Mouse (Mus musculus): Measurements from ENCODE around the gene Synpo2l. TPM values are rescaled to one million over a fixed set of nuclear protein-coding genes. Genes with fewer than 3 reads are reported as not detected.

Gene Synpo2l
- polyA plus RNA-seq, 1 experiment from 2014 or later = 0.16 TPM

GRCm38 (mm10) chr14:20626447-20626846 lies 41.7 kb downstream of the Synpo2l start:
- no peaks in the 10 kb centered on the region for H3K27me3 ChIP-seq (ENCODE audit: control insufficient read depth, insufficient read depth, low read depth, low read length)
- H3K27ac ChIP-seq (ENCODE audit: low read length) = no peak overlapping the region
- H3K36me3 ChIP-seq (ENCODE audit: control insufficient read depth, insufficient read depth, low read length) = no peaks in the 10 kb centered on the region
- H3K9ac ChIP-seq (ENCODE audit: low read depth, low read length) = no peak overlapping the region
- no peak for ATAC-seq
- no peak overlapping the region for H3K4me3 ChIP-seq (ENCODE audit: low read depth, low read length)
- H3K4me2 ChIP-seq (ENCODE audit: low read length) = no peak overlapping the region
- no peaks in the 10 kb centered on the region for H3K4me1 ChIP-seq (ENCODE audit: control insufficient read depth, insufficient read depth, low read length)
- no peaks in the 10 kb centered on the region for H3K9me3 ChIP-seq (replicated peaks; ENCODE audit: control insufficient read depth, low read length, poor library complexity, severe bottlenecking)
- 84% methylated on average over 2 of the region's 2 CpGs for WGBS

GRCm38 (mm10) chr14:20622907-20623306 lies 45.2 kb downstream of the Synpo2l start:
- no peak for ATAC-seq
- no peak overlapping the region for H3K4me3 ChIP-seq (ENCODE audit: low read depth, low read length)
- no peaks in the 10 kb centered on the region for H3K9me3 ChIP-seq (replicated peaks; ENCODE audit: control insufficient read depth, low read length, poor library complexity, severe bottlenecking)
- 93% methylated on average over 3 of the region's 3 CpGs for WGBS
- no peak overlapping the region for H3K4me2 ChIP-seq (ENCODE audit: low read length)
- H3K4me1 ChIP-seq (ENCODE audit: control insufficient read depth, insufficient read depth, low read length) = no peaks in the 10 kb centered on the region
- no peaks in the 10 kb centered on the region for H3K36me3 ChIP-seq (ENCODE audit: control insufficient read depth, insufficient read depth, low read length)
- H3K9ac ChIP-seq (ENCODE audit: low read depth, low read length) = no peak overlapping the region
- H3K27me3 ChIP-seq (ENCODE audit: control insufficient read depth, insufficient read depth, low read depth, low read length) = no peaks in the 10 kb centered on the region
- no peak overlapping the region for H3K27ac ChIP-seq (ENCODE audit: low read length)

GRCm38 (mm10) chr14:20622412-20622811 lies 45.7 kb downstream of the Synpo2l start:
- 91% methylated on average over 2 of the region's 2 CpGs for WGBS
- no peaks in the 10 kb centered on the region for H3K36me3 ChIP-seq (ENCODE audit: control insufficient read depth, insufficient read depth, low read length)
- no peak overlapping the region for H3K4me3 ChIP-seq (ENCODE audit: low read depth, low read length)
- H3K4me2 ChIP-seq (ENCODE audit: low read length) = no peak overlapping the region
- no peak overlapping the region for H3K9ac ChIP-seq (ENCODE audit: low read depth, low read length)
- no peak overlapping the region for H3K27ac ChIP-seq (ENCODE audit: low read length)
- no peaks in the 10 kb centered on the region for H3K9me3 ChIP-seq (replicated peaks; ENCODE audit: control insufficient read depth, low read length, poor library complexity, severe bottlenecking)
- no peak for ATAC-seq
- H3K4me1 ChIP-seq (ENCODE audit: control insufficient read depth, insufficient read depth, low read length) = no peaks in the 10 kb centered on the region
- H3K27me3 ChIP-seq (ENCODE audit: control insufficient read depth, insufficient read depth, low read depth, low read length) = no peaks in the 10 kb centered on the region

GRCm38 (mm10) chr14:20621903-20622302 lies 46.3 kb downstream of the Synpo2l start:
- Histone ChIP-seq H3K27me3 (ENCODE audit: control insufficient read depth, insufficient read depth, low read depth, low read length) (no peaks in the 10 kb centered on the region), H3K4me1 (ENCODE audit: control insufficient read depth, insufficient read depth, low read length) (no peaks in the 10 kb centered on the region), H3K4me3 (ENCODE audit: low read depth, low read length) (no peak overlapping the region), H3K36me3 (ENCODE audit: control insufficient read depth, insufficient read depth, low read length) (no peaks in the 10 kb centered on the region), H3K9ac (ENCODE audit: low read depth, low read length) (no peak overlapping the region), H3K9me3 (replicated peaks; ENCODE audit: control insufficient read depth, low read length, poor library complexity, severe bottlenecking) (no peaks in the 10 kb centered on the region), H3K27ac (ENCODE audit: low read length) (no peak overlapping the region), H3K4me2 (ENCODE audit: low read length) (no peak overlapping the region)
- WGBS = 89% methylated on average over 2 of the region's 2 CpGs
- no peak for ATAC-seq

- H3K4me2 ChIP-seq (ENCODE audit: low read length) = no peak overlapping the region
- no peaks in the 10 kb centered on the region for H3K4me1 ChIP-seq (ENCODE audit: control insufficient read depth, insufficient read depth, low read length)
- no peaks in the 10 kb centered on the region for H3K27me3 ChIP-seq (ENCODE audit: control insufficient read depth, insufficient read depth, low read depth, low read length)
- no peak for ATAC-seq
- no peaks in the 10 kb centered on the region for H3K9me3 ChIP-seq (replicated peaks; ENCODE audit: control insufficient read depth, low read length, poor library complexity, severe bottlenecking)
- H3K36me3 ChIP-seq (ENCODE audit: control insufficient read depth, insufficient read depth, low read length) = no peaks in the 10 kb centered on the region
- H3K9ac ChIP-seq (ENCODE audit: low read depth, low read length) = no peak overlapping the region
- H3K4me3 ChIP-seq (ENCODE audit: low read depth, low read length) = no peak overlapping the region
- no peak overlapping the region for H3K27ac ChIP-seq (ENCODE audit: low read length)
These were observed 49.0 kb downstream of the Synpo2l start for GRCm38 (mm10) chr14:20619131-20619530.

GRCm38 (mm10) chr14:20618211-20618610 lies 49.9 kb downstream of the Synpo2l start:
- Histone ChIP-seq H3K4me1 (ENCODE audit: control insufficient read depth, insufficient read depth, low read length) (no peaks in the 10 kb centered on the region), H3K9me3 (replicated peaks; ENCODE audit: control insufficient read depth, low read length, poor library complexity, severe bottlenecking) (no peaks in the 10 kb centered on the region), H3K4me2 (ENCODE audit: low read length) (no peak overlapping the region), H3K4me3 (ENCODE audit: low read depth, low read length) (no peak overlapping the region), H3K9ac (ENCODE audit: low read depth, low read length) (no peak overlapping the region), H3K27me3 (ENCODE audit: control insufficient read depth, insufficient read depth, low read depth, low read length) (no peaks in the 10 kb centered on the region), H3K36me3 (ENCODE audit: control insufficient read depth, insufficient read depth, low read length) (no peaks in the 10 kb centered on the region), H3K27ac (ENCODE audit: low read length) (no peak overlapping the region)
- ATAC-seq = no peak
- WGBS = 79% methylated on average over 5 of the region's 5 CpGs

GRCm38 (mm10) chr14:20616421-20616820 lies 51.7 kb downstream of the Synpo2l start:
- WGBS = 39% methylated on average over 2 of the region's 2 CpGs
- Histone ChIP-seq H3K27me3 (ENCODE audit: control insufficient read depth, insufficient read depth, low read depth, low read length) (no peaks in the 10 kb centered on the region), H3K4me2 (ENCODE audit: low read length) (no peak overlapping the region), H3K36me3 (ENCODE audit: control insufficient read depth, insufficient read depth, low read length) (no peaks in the 10 kb centered on the region), H3K4me3 (ENCODE audit: low read depth, low read length) (no peak overlapping the region), H3K4me1 (ENCODE audit: control insufficient read depth, insufficient read depth, low read length) (no peaks in the 10 kb centered on the region), H3K27ac (ENCODE audit: low read length) (no peak overlapping the region), H3K9me3 (replicated peaks; ENCODE audit: control insufficient read depth, low read length, poor library complexity, severe bottlenecking) (no peaks in the 10 kb centered on the region), H3K9ac (ENCODE audit: low read depth, low read length) (no peak overlapping the region)
- no peak for ATAC-seq

GRCm38 (mm10) chr14:20615075-20615474 lies 53.1 kb downstream of the Synpo2l start:
- Histone ChIP-seq H3K36me3 (ENCODE audit: control insufficient read depth, insufficient read depth, low read length) (no peaks in the 10 kb centered on the region), H3K4me1 (ENCODE audit: control insufficient read depth, insufficient read depth, low read length) (no peaks in the 10 kb centered on the region), H3K4me2 (ENCODE audit: low read length) (no peak overlapping the region), H3K9me3 (replicated peaks; ENCODE audit: control insufficient read depth, low read length, poor library complexity, severe bottlenecking) (no peaks in the 10 kb centered on the region), H3K9ac (ENCODE audit: low read depth, low read length) (no peak overlapping the region), H3K27ac (ENCODE audit: low read length) (no peak overlapping the region), H3K27me3 (ENCODE audit: control insufficient read depth, insufficient read depth, low read depth, low read length) (no peaks in the 10 kb centered on the region), H3K4me3 (ENCODE audit: low read depth, low read length) (no peak overlapping the region)
- WGBS = 98% methylated on average over 2 of the region's 2 CpGs
- ATAC-seq = no peak

GRCm38 (mm10) chr14:20612820-20613219 lies 55.3 kb downstream of the Synpo2l start:
- Histone ChIP-seq H3K27ac (ENCODE audit: low read length) (no peak overlapping the region), H3K9ac (ENCODE audit: low read depth, low read length) (no peak overlapping the region), H3K4me2 (ENCODE audit: low read length) (no peak overlapping the region), H3K4me1 (ENCODE audit: control insufficient read depth, insufficient read depth, low read length) (no peaks in the 10 kb centered on the region), H3K4me3 (ENCODE audit: low read depth, low read length) (no peak overlapping the region), H3K27me3 (ENCODE audit: control insufficient read depth, insufficient read depth, low read depth, low read length) (no peaks in the 10 kb centered on the region), H3K9me3 (replicated peaks; ENCODE audit: control insufficient read depth, low read length, poor library complexity, severe bottlenecking) (no peaks in the 10 kb centered on the region), H3K36me3 (ENCODE audit: control insufficient read depth, insufficient read depth, low read length) (no peaks in the 10 kb centered on the region)
- ATAC-seq = no peak
- WGBS = 96% methylated on average over 1 of the region's 1 CpGs

GRCm38 (mm10) chr14:20610146-20610545 lies 58.0 kb downstream of the Synpo2l start:
- H3K4me2 ChIP-seq (ENCODE audit: low read length) = no peak overlapping the region
- H3K36me3 ChIP-seq (ENCODE audit: control insufficient read depth, insufficient read depth, low read length) = peaks cover 7% of the 10 kb centered on the region; the same call in 1 of the 2 replicates
- no peak for ATAC-seq
- no peaks in the 10 kb centered on the region for H3K9me3 ChIP-seq (replicated peaks; ENCODE audit: control insufficient read depth, low read length, poor library complexity, severe bottlenecking)
- no peaks in the 10 kb centered on the region for H3K4me1 ChIP-seq (ENCODE audit: control insufficient read depth, insufficient read depth, low read length)
- no peak overlapping the region for H3K4me3 ChIP-seq (ENCODE audit: low read depth, low read length)
- no peak overlapping the region for H3K9ac ChIP-seq (ENCODE audit: low read depth, low read length)
- no peaks in the 10 kb centered on the region for H3K27me3 ChIP-seq (ENCODE audit: control insufficient read depth, insufficient read depth, low read depth, low read length)
- WGBS = 86% methylated on average over 4 of the region's 4 CpGs
- no peak overlapping the region for H3K27ac ChIP-seq (ENCODE audit: low read length)

Data from midbrain, embryonic 16.5 days (tissue).